Mouse (Mus musculus): ENCODE data around the gene Rfx4. TPM values are rescaled to one million over a fixed set of nuclear protein-coding genes. Genes with fewer than 3 reads are reported as not detected.

The Rfx4 gene
- polyA plus RNA-seq, 1 experiment, result 0.30 TPM

GRCm38 (mm10) chr10:84903307-84903706 lies 147.4 kb downstream of the Rfx4 start:
- no peaks in the 10 kb centered on the region for H3K36me3 ChIP-seq (ENCODE audit: control insufficient read depth, insufficient read depth, low read length, poor library complexity, severe bottlenecking)
- no peaks in the 10 kb centered on the region for H3K27me3 ChIP-seq (ENCODE audit: control insufficient read depth, insufficient read depth, low read length, poor library complexity, severe bottlenecking)
- peaks cover 4% of the 10 kb centered on the region for H3K4me1 ChIP-seq (ENCODE audit: control insufficient read depth, insufficient read depth, low read length)
- H3K9ac ChIP-seq (ENCODE audit: low read depth, poor library complexity, severe bottlenecking), result no peak overlapping the region
- H3K27ac ChIP-seq (ENCODE audit: insufficient read depth, low read length), result no peak overlapping the region
- no peak overlapping the region for H3K4me3 ChIP-seq (ENCODE audit: low read depth, low read length)
- no peak for TF ChIP-seq EP300 (IDR thresholded peaks at IDR 0.05; ENCODE audit: insufficient read depth, low read depth, low read length)
- H3K9me3 ChIP-seq (replicated peaks; ENCODE audit: control insufficient read depth, insufficient read depth, low read length, poor library complexity, severe bottlenecking), result no peaks in the 10 kb centered on the region

DNA sequence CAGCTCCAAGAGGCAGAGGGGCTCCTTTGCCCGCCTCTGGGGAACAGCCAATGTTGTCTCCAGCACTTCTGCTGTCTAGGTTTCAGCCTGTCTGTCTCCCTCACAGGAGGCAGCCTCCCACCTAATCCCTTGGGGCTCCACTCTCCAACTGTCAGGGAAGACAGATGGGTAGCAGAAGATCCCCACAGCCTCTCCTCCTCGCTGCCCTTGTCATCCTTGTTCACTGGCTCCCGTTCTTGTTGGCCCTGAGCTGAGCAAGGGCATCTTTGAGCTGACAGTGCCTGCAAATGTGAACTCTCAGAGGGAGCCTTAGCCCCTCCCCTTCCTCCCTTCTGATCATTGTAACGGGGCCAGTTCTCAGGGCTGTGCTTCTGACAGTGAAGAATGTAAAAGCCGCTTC lies 147.9 kb downstream of the Rfx4 start:
- Histone ChIP-seq H3K36me3 (ENCODE audit: control insufficient read depth, insufficient read depth, low read length, poor library complexity, severe bottlenecking) (no peaks in the 10 kb centered on the region), H3K9ac (ENCODE audit: low read depth, poor library complexity, severe bottlenecking) (no peak overlapping the region), H3K4me1 (ENCODE audit: control insufficient read depth, insufficient read depth, low read length) (peaks cover 4% of the 10 kb centered on the region), H3K9me3 (replicated peaks; ENCODE audit: control insufficient read depth, insufficient read depth, low read length, poor library complexity, severe bottlenecking) (no peaks in the 10 kb centered on the region), H3K27ac (ENCODE audit: insufficient read depth, low read length) (no peak overlapping the region), H3K27me3 (ENCODE audit: control insufficient read depth, insufficient read depth, low read length, poor library complexity, severe bottlenecking) (no peaks in the 10 kb centered on the region), H3K4me3 (ENCODE audit: low read depth, low read length) (no peak overlapping the region)
- TF ChIP-seq CTCF (IDR thresholded peaks at IDR 0.05; ENCODE audit: low read depth, low read length) (no peak), POLR2A (IDR thresholded peaks at IDR 0.05; ENCODE audit: insufficient read depth, low read length) (no peak)

- peaks cover 5% of the 10 kb centered on the region for H3K4me1 ChIP-seq (ENCODE audit: control insufficient read depth, insufficient read depth, low read length)
These were observed 151.0 kb downstream of the Rfx4 start for GRCm38 (mm10) chr10:84906895-84907294.

DNA sequence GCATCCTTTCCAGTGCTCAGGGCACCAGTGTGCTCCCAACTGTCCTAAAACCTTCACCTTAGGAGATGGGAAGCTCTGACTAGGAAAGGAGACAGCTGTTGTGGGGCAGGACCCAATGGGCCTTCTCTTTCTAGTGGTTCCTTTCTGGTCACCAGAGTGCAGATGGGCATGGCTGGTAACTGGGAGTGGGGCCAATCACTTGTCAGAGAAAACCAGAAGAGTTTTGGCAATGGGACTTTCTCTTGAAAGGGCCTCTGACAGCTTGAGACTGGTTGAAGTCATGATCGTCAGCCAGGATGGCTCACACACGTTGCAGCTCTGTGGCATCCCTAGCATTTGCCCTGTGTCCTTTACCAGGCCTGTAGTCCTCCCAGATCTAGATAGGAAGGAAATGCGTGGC lies 152.1 kb downstream of the Rfx4 start:
- Histone ChIP-seq H3K27ac (ENCODE audit: insufficient read depth, low read length) (no peak overlapping the region), H3K9ac (ENCODE audit: low read depth, poor library complexity, severe bottlenecking) (no peak overlapping the region), H3K27me3 (ENCODE audit: control insufficient read depth, insufficient read depth, low read length, poor library complexity, severe bottlenecking) (no peaks in the 10 kb centered on the region), H3K4me1 (ENCODE audit: control insufficient read depth, insufficient read depth, low read length) (peaks cover 7% of the 10 kb centered on the region), H3K9me3 (replicated peaks; ENCODE audit: control insufficient read depth, insufficient read depth, low read length, poor library complexity, severe bottlenecking) (no peaks in the 10 kb centered on the region), H3K36me3 (ENCODE audit: control insufficient read depth, insufficient read depth, low read length, poor library complexity, severe bottlenecking) (no peaks in the 10 kb centered on the region), H3K4me3 (ENCODE audit: low read depth, low read length) (no peak overlapping the region)
- TF ChIP-seq EP300 (IDR thresholded peaks at IDR 0.05; ENCODE audit: insufficient read depth, low read depth, low read length), result no peak
- TF ChIP-seq POLR2A (IDR thresholded peaks at IDR 0.05; ENCODE audit: insufficient read depth, low read length), result no peak
- TF ChIP-seq CTCF (IDR thresholded peaks at IDR 0.05; ENCODE audit: low read depth, low read length), result no peak

More at GRCm38 (mm10) chr10:84906895-84907294, 151.0 kb downstream of the Rfx4 start:
- Histone ChIP-seq H3K9me3 (replicated peaks; ENCODE audit: control insufficient read depth, insufficient read depth, low read length, poor library complexity, severe bottlenecking) (no peaks in the 10 kb centered on the region), H3K36me3 (ENCODE audit: control insufficient read depth, insufficient read depth, low read length, poor library complexity, severe bottlenecking) (no peaks in the 10 kb centered on the region), H3K9ac (ENCODE audit: low read depth, poor library complexity, severe bottlenecking) (no peak overlapping the region), H3K27me3 (ENCODE audit: control insufficient read depth, insufficient read depth, low read length, poor library complexity, severe bottlenecking) (no peaks in the 10 kb centered on the region), H3K4me3 (ENCODE audit: low read depth, low read length) (no peak overlapping the region), H3K27ac (ENCODE audit: insufficient read depth, low read length) (no peak overlapping the region)
- TF ChIP-seq CTCF (IDR thresholded peaks at IDR 0.05; ENCODE audit: low read depth, low read length) (no peak), EP300 (IDR thresholded peaks at IDR 0.05; ENCODE audit: insufficient read depth, low read depth, low read length) (no peak)

- Histone ChIP-seq H3K9me3 (replicated peaks; ENCODE audit: control insufficient read depth, insufficient read depth, low read length, poor library complexity, severe bottlenecking) (no peaks in the 10 kb centered on the region), H3K4me3 (ENCODE audit: low read depth, low read length) (no peak overlapping the region), H3K4me1 (ENCODE audit: control insufficient read depth, insufficient read depth, low read length) (peaks cover 7% of the 10 kb centered on the region), H3K9ac (ENCODE audit: low read depth, poor library complexity, severe bottlenecking) (no peak overlapping the region), H3K27ac (ENCODE audit: insufficient read depth, low read length) (no peak overlapping the region), H3K36me3 (ENCODE audit: control insufficient read depth, insufficient read depth, low read length, poor library complexity, severe bottlenecking) (no peaks in the 10 kb centered on the region), H3K27me3 (ENCODE audit: control insufficient read depth, insufficient read depth, low read length, poor library complexity, severe bottlenecking) (no peaks in the 10 kb centered on the region)
- TF ChIP-seq EP300 (IDR thresholded peaks at IDR 0.05; ENCODE audit: insufficient read depth, low read depth, low read length) (no peak), CTCF (IDR thresholded peaks at IDR 0.05; ENCODE audit: low read depth, low read length) (no peak), POLR2A (IDR thresholded peaks at IDR 0.05; ENCODE audit: insufficient read depth, low read length) (no peak)
These were observed 152.6 kb downstream of the Rfx4 start for GRCm38 (mm10) chr10:84908471-84908870.

GRCm38 (mm10) chr10:84909021-84909801 lies 153.3 kb downstream of the Rfx4 start:
- Histone ChIP-seq H3K9me3 (replicated peaks; ENCODE audit: control insufficient read depth, insufficient read depth, low read length, poor library complexity, severe bottlenecking) (no peaks in the 10 kb centered on the region), H3K4me1 (ENCODE audit: control insufficient read depth, insufficient read depth, low read length) (peaks cover 5% of the 10 kb centered on the region), H3K27ac (ENCODE audit: insufficient read depth, low read length) (peak overlapping the region; percentile 82), H3K36me3 (ENCODE audit: control insufficient read depth, insufficient read depth, low read length, poor library complexity, severe bottlenecking) (no peaks in the 10 kb centered on the region), H3K9ac (ENCODE audit: low read depth, poor library complexity, severe bottlenecking) (peak overlapping the region; percentile 34; the same call in 1 of the 2 replicates), H3K27me3 (ENCODE audit: control insufficient read depth, insufficient read depth, low read length, poor library complexity, severe bottlenecking) (no peaks in the 10 kb centered on the region), H3K4me3 (ENCODE audit: low read depth, low read length) (peak overlapping the region; percentile 34; the same call in 1 of the 2 replicates)
- TF ChIP-seq EP300 (IDR thresholded peaks at IDR 0.05; ENCODE audit: insufficient read depth, low read depth, low read length) (0 out of 2 replicates have a peak, but pooled peaks have one; percentile 25), POLR2A (IDR thresholded peaks at IDR 0.05; ENCODE audit: insufficient read depth, low read length) (no peak), CTCF (IDR thresholded peaks at IDR 0.05; ENCODE audit: low read depth, low read length) (no peak)
